Mouse (Mus musculus): ENCODE results near the gene E130208F15Rik.

GRCm38 (mm10) chr7:30367466-30367865 is 45.9 kb downstream of the E130208F15Rik start:
- TF ChIP-seq CTCF (IDR thresholded peaks at IDR 0.05) = no peak
- TF ChIP-seq EP300 (IDR thresholded peaks at IDR 0.05) = no peak

Measured in lung, postnatal 0 days (tissue).